Mouse (Mus musculus): ENCODE results near the gene Gne.

- no peak for TF ChIP-seq POLR2A (IDR thresholded peaks at IDR 0.05; ENCODE audit: control insufficient read depth, low read depth, low read length)
- no peak for TF ChIP-seq CTCF (IDR thresholded peaks at IDR 0.05; ENCODE audit: control insufficient read depth, insufficient read depth, insufficient replicate concordance, low read depth, low read length)
Measured at GRCm38 (mm10) chr4:44022323-44022722, 61.7 kb downstream of the Gne start.
